Mouse (Mus musculus) heart, embryonic 13.5 days (tissue): ENCODE data around the gene Fchsd2. TPM values are rescaled to one million over a fixed set of nuclear protein-coding genes. Genes with fewer than 3 reads are reported as not detected.

Experiments
- ATAC-seq: fragments of 200-750 bp; cut with Nextera tagmentation; 2 replicates; pipeline ENCODE4 v1.8.0; 2017; ENCODE audit warnings: moderate TSS enrichment; ENCODE audit not compliant: insufficient number of reproducible peaks, low FRiP score, low TSS enrichment; ENCODE audit errors: extremely low read depth
- H3K27ac ChIP-seq: fragments of 300-500 bp; sonication (generic); replicated peaks from 2 replicates; pipeline ENCODE4 v1.5.1; 2015; ENCODE audit warnings: moderate library complexity, mild to moderate bottlenecking, inconsistent platforms
- H3K27me3 ChIP-seq: fragments of 300-500 bp; sonication (generic); replicated peaks from 2 replicates; pipeline ENCODE4 v1.6.1; 2015; ENCODE audit warnings: mild to moderate bottlenecking, inconsistent platforms
- H3K36me3 ChIP-seq: fragments of 300-500 bp; sonication (generic); 2 replicates; pipeline ENCODE4 v1.6.1; 2015; ENCODE audit warnings: mild to moderate bottlenecking, inconsistent platforms
- H3K4me1 ChIP-seq: fragments of 300-500 bp; sonication (generic); 2 replicates; pipeline ENCODE4 v1.6.1; 2015; ENCODE audit warnings: inconsistent platforms
- H3K4me2 ChIP-seq: fragments of 300-500 bp; sonication (generic); 2 replicates; pipeline ENCODE4 v1.6.1; 2015; ENCODE audit warnings: inconsistent platforms, mild to moderate bottlenecking, moderate library complexity
- H3K4me3 ChIP-seq: fragments of 300-500 bp; sonication (generic); 2 replicates; pipeline ENCODE4 v1.5.1; 2015; ENCODE audit warnings: moderate library complexity, mild to moderate bottlenecking, inconsistent platforms
- H3K9ac ChIP-seq: fragments of 300-500 bp; sonication (generic); 2 replicates; pipeline ENCODE4 v1.6.1; 2015; ENCODE audit warnings: inconsistent platforms, mild to moderate bottlenecking, moderate library complexity
- H3K9me3 ChIP-seq: fragments of 300-500 bp; sonication (generic); 2 replicates; pipeline ENCODE4 v1.6.1; 2016; ENCODE audit warnings: inconsistent platforms
- WGBS: fragments of 180-500 bp; shearing (Covaris S2); methylation state at CpG from one replicate; pipeline ENCODE4 v1.1.7; 2015; ENCODE audit warnings: mixed read lengths; 5-methylcytosine and 5-hydroxymethylcytosine counted together
- polyA plus RNA-seq: library from polyadenylated mRNA; unstranded; fragments of >200 nt; fragmentation: Nextera tagmentation; extraction: Ambion mirVana; gene quantifications from 2 replicates; pipeline ENCODE4 v1.2.1, GENCODE M21; 2015

The Fchsd2 gene
- polyA plus RNA-seq, 1 experiment from 2014 or later: 13.5 TPM

DNA sequence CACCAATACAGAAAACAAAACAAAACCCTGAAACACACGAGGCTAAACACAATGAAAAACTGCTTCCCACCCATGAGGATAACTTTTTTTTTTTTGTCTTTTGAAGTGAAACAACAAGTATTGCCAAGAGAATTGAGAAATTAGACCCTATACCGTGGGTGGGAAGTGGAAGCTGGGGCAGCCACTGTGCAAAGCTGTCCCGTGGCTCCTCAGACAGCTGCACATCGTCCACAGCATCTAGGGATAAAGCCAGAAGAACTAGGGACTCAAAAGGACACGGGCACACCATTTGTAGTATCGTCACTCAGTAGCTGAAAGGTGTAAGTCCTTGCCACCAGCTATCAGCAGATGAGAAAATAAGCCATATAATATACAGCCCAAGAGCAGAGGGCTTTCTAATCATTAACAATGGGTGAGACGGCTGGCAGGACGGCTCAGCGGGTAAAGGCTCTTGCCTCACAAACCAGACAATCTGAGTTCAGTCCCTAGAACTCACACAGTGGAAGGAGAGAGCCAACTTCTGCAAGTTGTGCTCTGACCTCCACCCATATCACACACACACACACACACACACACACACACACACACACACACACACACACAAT, 9.0 kb upstream of the Fchsd2 start:
- Histone ChIP-seq H3K9ac (no peak overlapping the region), H3K4me3 (no peak overlapping the region), H3K4me2 (no peak overlapping the region), H3K4me1 (peaks cover 28% of the 10 kb centered on the region), H3K27ac (no peak overlapping the region), H3K27me3 (no peaks in the 10 kb centered on the region), H3K36me3 (no peaks in the 10 kb centered on the region), H3K9me3 (no peaks in the 10 kb centered on the region)
- WGBS: 60% methylated on average over 9 of the region's 9 CpGs
- ATAC-seq: no peak

DNA sequence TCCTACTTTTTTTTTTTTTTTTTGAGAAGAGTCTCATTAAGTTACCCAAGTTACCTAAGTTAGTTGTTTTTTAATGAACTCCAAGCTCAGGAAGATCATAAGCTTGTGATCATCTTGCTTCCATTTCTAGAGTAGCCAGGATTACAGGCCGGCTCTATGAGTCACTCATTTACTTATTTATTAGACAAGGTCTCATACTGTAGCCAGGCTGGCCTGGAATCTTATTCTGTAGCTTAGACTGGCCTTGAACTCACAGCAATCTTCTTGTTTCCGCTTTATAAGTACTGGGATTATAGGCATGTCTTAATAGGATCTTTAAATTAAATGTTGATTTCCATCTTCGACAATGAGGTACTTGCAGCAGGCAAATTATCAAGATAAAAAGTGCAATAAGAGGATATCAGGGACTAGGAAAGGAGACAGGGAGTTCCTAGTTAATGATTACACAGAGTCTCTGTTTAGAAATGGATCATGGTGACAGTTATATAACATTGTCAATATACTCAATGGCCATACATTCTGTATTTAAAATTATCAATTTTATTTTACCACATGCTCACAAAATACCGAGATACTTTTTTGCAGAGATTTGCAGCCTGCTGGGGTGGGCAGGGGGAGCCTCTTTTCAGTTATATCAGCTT, 7.7 kb upstream of the Fchsd2 start:
- H3K27ac ChIP-seq: no peak overlapping the region
- WGBS: 70% methylated on average over 4 of the region's 4 CpGs

DNA sequence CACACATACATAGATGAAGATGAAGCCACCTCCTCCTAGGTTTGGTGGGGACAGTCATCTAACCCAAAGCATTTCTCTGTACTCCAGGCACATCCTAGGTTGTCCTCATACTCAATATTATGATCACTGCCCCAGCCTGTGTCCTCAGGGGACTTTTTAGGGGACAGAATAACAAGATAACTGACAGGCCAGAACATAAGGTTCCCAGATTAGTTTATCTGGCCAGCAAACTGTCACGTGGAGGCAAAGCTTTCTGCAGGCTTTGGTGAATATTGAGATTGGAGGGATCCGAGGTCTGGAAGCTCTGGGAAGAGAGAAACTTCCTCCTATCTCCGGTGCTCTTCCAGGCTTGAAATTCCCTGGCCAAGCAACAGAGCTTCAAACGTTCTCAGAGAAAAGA, 6.9 kb upstream of the Fchsd2 start:
- Histone ChIP-seq H3K27me3 (no peaks in the 10 kb centered on the region), H3K27ac (no peak overlapping the region), H3K36me3 (no peaks in the 10 kb centered on the region), H3K4me2 (no peak overlapping the region), H3K9ac (no peak overlapping the region), H3K9me3 (no peaks in the 10 kb centered on the region), H3K4me3 (no peak overlapping the region), H3K4me1 (peaks cover 47% of the 10 kb centered on the region)
- 23% methylated on average over 4 of the region's 4 CpGs for WGBS
- no peak for ATAC-seq

More for the DNA sequence above, 7.7 kb upstream of the Fchsd2 start:
- Histone ChIP-seq H3K4me1 (peaks cover 39% of the 10 kb centered on the region), H3K4me3 (no peak overlapping the region), H3K36me3 (no peaks in the 10 kb centered on the region), H3K9ac (no peak overlapping the region), H3K4me2 (no peak overlapping the region), H3K9me3 (no peaks in the 10 kb centered on the region), H3K27me3 (no peaks in the 10 kb centered on the region)
- ATAC-seq: no peak

DNA sequence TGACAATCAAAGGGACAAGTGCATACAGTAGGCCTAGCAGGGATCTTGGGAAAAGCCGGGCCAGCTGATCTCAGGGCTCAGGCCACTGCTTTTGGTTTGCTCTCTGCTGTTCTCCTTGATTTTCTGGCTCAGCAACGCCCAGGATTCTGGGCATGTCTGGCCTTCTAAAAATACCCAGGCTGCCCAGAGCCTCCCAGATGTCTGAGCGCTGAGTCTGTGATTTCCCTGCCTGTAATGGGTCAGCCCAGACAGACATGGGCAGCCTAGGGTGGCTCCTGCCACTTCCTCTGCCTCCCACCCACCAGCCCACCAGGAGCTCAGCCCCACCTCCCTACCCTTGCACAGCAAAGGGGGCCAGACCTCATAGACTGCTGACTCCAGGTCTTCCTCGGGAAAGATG, 4.0 kb upstream of the Fchsd2 start:
- 0 out of 2 replicates have a peak, but pooled peaks have one; percentile 55 for ATAC-seq
- Histone ChIP-seq H3K27ac (peak overlapping the region; percentile 86), H3K4me2 (no peak overlapping the region), H3K27me3 (no peaks in the 10 kb centered on the region), H3K36me3 (no peaks in the 10 kb centered on the region), H3K4me3 (no peak overlapping the region), H3K9me3 (no peaks in the 10 kb centered on the region), H3K9ac (peak overlapping the region; percentile 29), H3K4me1 (peaks cover 53% of the 10 kb centered on the region)
- WGBS: 34% methylated on average over 4 of the region's 4 CpGs

DNA sequence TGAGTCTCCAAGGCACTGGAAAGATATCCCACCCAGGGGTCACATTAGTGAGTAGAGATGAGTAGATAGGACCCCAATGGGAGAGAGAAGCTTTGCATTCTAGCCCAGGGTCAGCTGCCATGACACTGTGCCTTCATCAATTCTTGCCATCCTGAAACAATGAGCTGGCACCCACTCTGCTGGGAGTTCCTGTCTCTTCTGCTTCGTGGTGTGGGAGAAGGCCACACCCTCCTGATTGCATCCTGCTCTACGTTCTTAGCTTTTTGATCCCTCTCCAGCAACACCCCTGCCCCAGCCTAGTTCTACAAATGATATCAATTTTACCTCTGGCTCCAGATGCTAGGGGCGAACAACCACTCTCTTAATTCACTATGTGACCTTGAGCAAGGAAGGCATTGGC, 3.4 kb upstream of the Fchsd2 start:
- Histone ChIP-seq H3K4me1 (peaks cover 53% of the 10 kb centered on the region), H3K36me3 (no peaks in the 10 kb centered on the region), H3K4me3 (no peak overlapping the region), H3K4me2 (no peak overlapping the region), H3K9ac (no peak overlapping the region), H3K27ac (peak overlapping the region; percentile 86), H3K27me3 (no peaks in the 10 kb centered on the region), H3K9me3 (no peaks in the 10 kb centered on the region)
- ATAC-seq: no peak
- WGBS: 55% methylated on average over 3 of the region's 3 CpGs

DNA sequence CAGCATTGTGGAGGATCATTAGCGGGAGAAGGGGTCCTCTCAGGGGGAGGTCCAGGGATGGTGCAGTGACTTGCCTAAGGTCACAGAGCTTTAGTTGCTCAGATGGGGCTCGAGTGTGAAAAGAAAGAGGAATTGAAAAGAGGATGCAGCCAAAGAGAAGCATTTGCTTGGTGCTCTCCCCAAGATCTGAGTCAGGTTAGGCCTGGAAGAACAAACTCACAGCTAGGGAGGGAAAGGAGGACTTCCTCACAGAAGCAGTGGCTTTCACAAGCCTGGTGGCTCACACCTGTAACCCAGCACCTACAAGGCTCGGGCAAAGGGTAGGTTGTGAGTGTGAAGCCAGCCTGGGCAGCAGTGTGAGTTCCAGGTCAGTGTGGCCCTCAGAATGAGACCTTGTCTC, 568 bp downstream of the Fchsd2 start:
- Histone ChIP-seq H3K27ac (no peak overlapping the region), H3K9ac (no peak overlapping the region), H3K4me1 (peaks cover 50% of the 10 kb centered on the region), H3K4me2 (no peak overlapping the region), H3K4me3 (no peak overlapping the region), H3K9me3 (no peaks in the 10 kb centered on the region), H3K27me3 (no peaks in the 10 kb centered on the region), H3K36me3 (no peaks in the 10 kb centered on the region)
- WGBS: 59% methylated on average over 3 of the region's 3 CpGs
- ATAC-seq: no peak

DNA sequence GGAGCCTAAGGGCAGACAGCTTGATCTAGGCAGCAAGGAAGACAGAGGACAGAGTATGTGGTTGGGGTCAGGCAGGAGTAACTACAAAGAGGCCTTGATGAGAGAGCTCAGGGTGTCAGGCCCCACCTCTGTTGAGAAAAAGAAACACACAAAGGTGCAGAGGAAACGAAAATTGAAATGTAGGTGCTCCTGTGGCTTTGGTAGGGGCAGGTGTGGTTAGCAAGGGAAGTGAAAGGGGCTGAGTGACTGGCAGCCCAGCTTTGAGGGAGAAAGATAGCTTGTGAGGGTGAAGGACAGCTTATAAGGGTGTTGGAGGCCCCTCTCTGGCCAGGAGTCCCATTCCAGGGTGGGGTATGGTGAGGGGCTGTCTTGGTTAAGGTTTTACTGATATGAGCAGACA, 2.1 kb downstream of the Fchsd2 start:
- peaks cover 35% of the 10 kb centered on the region for H3K4me1 ChIP-seq
- no peak overlapping the region for H3K4me3 ChIP-seq
- no peak for ATAC-seq
- H3K27me3 ChIP-seq: no peaks in the 10 kb centered on the region
- H3K36me3 ChIP-seq: no peaks in the 10 kb centered on the region
- no peak overlapping the region for H3K9ac ChIP-seq
- H3K4me2 ChIP-seq: no peak overlapping the region
- H3K9me3 ChIP-seq: no peaks in the 10 kb centered on the region
- 63% methylated on average over 1 of the region's 1 CpGs for WGBS
- no peak overlapping the region for H3K27ac ChIP-seq

DNA sequence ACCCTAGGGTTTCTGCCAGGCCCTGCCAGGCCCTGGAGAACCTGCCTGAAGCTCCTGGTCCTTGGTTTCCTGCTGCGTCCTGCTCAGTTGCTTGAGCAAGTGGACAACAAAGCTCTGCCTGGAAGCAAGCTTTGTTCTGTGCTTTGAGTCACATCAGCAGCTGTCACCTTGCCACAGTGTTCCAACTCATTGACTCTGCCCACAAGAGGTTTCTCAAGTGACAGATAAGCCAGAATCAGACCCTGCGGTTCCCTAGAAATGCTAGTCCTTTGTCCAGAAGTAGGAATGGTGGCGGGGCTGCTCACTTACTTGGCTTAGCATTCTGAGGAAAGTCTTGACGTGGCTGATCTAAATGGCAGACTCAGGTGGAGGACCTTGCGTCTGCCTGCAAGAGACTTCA, 2.9 kb downstream of the Fchsd2 start:
- Histone ChIP-seq H3K4me2 (no peak overlapping the region), H3K9me3 (no peaks in the 10 kb centered on the region), H3K36me3 (no peaks in the 10 kb centered on the region), H3K9ac (no peak overlapping the region), H3K27me3 (no peaks in the 10 kb centered on the region), H3K4me3 (no peak overlapping the region), H3K27ac (peak overlapping the region; percentile 58), H3K4me1 (peaks cover 29% of the 10 kb centered on the region)
- ATAC-seq: no peak
- 40% methylated on average over 5 of the region's 5 CpGs for WGBS

DNA sequence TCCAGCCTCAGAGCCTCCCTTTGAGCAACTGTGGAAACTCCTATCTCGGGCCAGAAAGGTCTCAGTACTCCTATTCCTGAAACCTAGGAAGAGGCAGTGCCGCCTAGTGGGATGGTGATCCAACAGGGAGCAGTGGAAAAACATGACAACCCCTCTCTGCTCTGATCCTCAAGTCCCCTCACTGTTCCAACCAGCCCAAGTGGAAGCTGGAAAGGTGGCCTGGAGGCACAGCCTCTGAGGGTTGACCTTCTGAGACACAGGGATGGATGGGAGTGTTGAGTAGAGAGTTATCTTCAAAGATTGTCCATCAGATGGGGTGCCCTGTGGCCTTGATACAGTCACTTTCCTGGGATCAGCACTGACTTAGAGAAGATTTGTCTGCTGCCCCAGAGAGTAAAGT, 3.9 kb downstream of the Fchsd2 start:
- Histone ChIP-seq H3K4me2 (no peak overlapping the region), H3K27me3 (no peaks in the 10 kb centered on the region), H3K36me3 (no peaks in the 10 kb centered on the region), H3K9ac (no peak overlapping the region), H3K9me3 (no peaks in the 10 kb centered on the region), H3K27ac (no peak overlapping the region), H3K4me1 (peaks cover 25% of the 10 kb centered on the region), H3K4me3 (no peak overlapping the region)
- ATAC-seq: no peak
- WGBS: 73% methylated on average over 2 of the region's 2 CpGs

DNA sequence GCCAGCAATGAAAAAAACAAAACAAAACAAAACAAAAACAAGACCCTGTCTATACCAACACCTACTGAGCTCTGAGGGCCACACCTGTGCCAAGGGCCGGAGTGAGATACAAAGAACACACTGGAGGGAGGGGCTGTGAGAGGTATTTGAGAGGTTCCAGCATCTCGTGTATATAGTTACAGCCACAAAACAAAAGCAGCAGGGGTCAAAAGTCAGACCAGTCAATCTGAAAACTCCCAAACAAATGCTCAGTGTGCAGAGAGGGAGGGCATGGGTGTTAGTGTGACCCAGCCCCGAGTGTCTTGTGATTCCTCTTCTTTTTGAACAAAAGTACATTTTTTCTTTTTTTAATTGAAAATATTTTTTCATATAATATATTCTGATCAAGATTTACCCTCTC, 4.4 kb downstream of the Fchsd2 start:
- Histone ChIP-seq H3K27ac (no peak overlapping the region), H3K9me3 (no peaks in the 10 kb centered on the region), H3K9ac (no peak overlapping the region), H3K4me3 (no peak overlapping the region), H3K4me2 (no peak overlapping the region), H3K27me3 (no peaks in the 10 kb centered on the region), H3K4me1 (peaks cover 27% of the 10 kb centered on the region), H3K36me3 (no peaks in the 10 kb centered on the region)
- ATAC-seq: no peak
- 66% methylated on average over 3 of the region's 3 CpGs for WGBS

DNA sequence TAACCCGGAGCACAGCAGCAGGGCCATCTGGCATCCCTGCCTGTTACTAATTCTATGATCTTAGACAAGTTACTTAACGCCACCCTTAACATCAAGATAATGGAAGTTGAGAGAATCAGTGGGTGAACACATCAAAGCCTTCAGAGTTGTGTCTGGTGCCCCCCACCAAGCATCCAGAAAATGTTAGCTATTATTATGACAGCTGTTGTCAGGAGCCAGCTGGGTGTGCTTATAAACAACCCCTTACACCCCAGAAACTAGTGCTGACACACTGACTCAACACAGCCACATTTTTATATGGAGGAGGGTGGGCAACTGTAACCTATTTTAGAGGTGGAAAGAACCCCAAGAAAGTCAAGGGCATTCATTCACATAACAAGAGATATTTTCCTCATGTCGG, 7.3 kb downstream of the Fchsd2 start:
- Histone ChIP-seq H3K27ac (no peak overlapping the region), H3K4me3 (no peak overlapping the region), H3K9ac (no peak overlapping the region), H3K27me3 (no peaks in the 10 kb centered on the region), H3K4me2 (no peak overlapping the region), H3K9me3 (no peaks in the 10 kb centered on the region), H3K36me3 (no peaks in the 10 kb centered on the region), H3K4me1 (peaks cover 15% of the 10 kb centered on the region)
- no peak for ATAC-seq
- WGBS: 62% methylated on average over 3 of the region's 3 CpGs

DNA sequence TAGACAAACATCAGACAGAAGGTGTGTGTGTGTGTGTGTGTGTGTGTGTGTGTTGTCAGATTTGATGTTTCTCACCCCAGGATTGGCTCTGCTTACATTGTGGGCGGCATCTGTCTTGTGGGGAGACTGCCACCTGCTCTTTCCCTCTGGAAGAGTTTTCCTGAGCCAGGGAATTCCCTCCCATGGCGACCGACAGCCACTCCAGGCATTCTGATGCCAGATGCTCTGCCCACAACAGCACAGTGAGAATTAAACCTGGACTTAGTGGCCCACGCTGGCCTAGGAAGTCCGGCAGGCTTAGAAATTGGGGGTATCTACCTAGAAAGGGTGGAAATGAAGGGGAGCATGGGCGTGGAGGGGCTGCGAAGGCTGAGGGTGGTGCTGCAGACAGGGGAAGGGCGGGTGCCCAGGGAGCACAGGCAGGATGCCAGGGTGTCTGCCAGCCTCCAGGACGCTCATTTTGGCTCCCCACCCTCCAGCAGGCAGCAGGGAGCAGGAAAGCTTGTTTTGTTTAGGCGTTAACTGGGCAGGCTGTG, 8.6 kb downstream of the Fchsd2 start:
- no peak overlapping the region for H3K4me3 ChIP-seq
- no peak for ATAC-seq

More for the DNA sequence above, 8.6 kb downstream of the Fchsd2 start:
- no peaks in the 10 kb centered on the region for H3K9me3 ChIP-seq
- no peaks in the 10 kb centered on the region for H3K27me3 ChIP-seq
- H3K4me1 ChIP-seq: peaks cover 6% of the 10 kb centered on the region; the same call in 1 of the 2 replicates
- no peak overlapping the region for H3K4me2 ChIP-seq
- WGBS: 57% methylated on average over 10 of the region's 10 CpGs
- H3K36me3 ChIP-seq: no peaks in the 10 kb centered on the region
- H3K27ac ChIP-seq: no peak overlapping the region
- H3K9ac ChIP-seq: peak overlapping the region; percentile 16; the same call in 1 of the 2 replicates
